Mouse (Mus musculus) retina, postnatal 7 days (tissue): Measurements from ENCODE around the gene Gm5862.
"Not testable (repeated sequence)": the region's sequence is repeated elsewhere in the genome, so short reads cannot be mapped to it uniquely, and the experiment has no call there.

ENCODE experiments used
- DNase-seq: peaks from one replicate; pipeline ENCODE4 v3.0.0-alpha.2; 2012; ENCODE audit warnings: low read depth, low spot score

Gm5862 gene

DNA sequence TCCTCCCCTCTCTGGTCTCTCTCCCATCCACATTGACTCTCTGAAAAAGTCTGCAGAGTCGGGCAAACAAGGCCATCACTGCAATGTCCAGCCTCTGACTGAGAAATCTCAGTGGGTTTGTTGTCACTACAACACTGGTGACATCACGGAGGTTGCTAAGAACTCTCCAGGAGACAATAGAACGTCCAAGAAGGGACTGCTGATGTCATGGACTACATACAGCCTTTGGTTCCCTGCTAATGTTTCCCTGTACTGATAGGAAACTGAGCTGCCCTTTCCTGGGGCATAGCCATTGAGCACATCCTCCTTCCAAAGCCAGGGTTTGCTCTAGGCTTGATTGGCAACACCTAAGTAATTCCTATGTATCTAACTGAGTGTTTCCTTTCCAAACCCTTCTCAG, at the start of gene Gm5862:
Gene Gm5862, minus strand, starts transcription at position 101 of the 400 bp plus-strand sequence.
- not testable (repeated sequence) for DNase-seq

DNA sequence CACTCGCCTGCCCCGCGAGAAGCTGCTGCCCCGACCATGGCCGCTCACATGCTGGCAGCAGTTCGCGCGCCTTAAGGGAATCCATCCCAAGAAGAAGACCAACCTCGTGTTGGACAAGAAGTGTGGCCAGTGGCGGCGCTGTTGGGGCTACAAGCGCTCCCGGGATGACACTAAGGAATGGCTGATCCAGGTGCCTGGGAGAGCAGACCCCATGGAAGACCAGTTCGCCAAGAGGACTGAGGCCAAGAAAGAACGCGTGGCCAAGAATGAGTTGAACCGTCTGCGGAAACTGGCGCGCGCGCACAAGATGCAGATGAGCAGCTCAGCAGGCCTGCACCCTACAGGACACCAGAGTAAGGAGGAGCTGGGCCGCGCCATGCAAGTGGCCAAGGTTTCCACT, 48.0 kb upstream of the Gm5862 start:
- no peak for DNase-seq

DNA sequence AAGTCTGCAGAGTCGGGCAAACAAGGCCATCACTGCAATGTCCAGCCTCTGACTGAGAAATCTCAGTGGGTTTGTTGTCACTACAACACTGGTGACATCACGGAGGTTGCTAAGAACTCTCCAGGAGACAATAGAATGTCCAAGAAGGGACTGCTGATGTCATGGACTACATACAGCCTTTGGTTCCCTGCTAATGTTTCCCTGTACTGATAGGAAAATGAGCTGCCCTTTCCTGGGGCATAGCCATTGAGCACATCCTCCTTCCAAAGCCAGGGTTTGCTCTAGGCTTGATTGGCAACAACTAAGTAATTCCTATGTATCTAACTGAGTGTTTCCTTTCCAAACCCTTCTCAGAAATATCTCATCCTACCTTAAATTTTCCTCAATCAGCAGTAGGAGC, 35.8 kb upstream of the Gm5862 start, which contains the start of gene Gm7347:
Gene Gm7347, minus strand, starts transcription at position 101 of the 400 bp plus-strand sequence.
- not testable (repeated sequence) for DNase-seq

DNA sequence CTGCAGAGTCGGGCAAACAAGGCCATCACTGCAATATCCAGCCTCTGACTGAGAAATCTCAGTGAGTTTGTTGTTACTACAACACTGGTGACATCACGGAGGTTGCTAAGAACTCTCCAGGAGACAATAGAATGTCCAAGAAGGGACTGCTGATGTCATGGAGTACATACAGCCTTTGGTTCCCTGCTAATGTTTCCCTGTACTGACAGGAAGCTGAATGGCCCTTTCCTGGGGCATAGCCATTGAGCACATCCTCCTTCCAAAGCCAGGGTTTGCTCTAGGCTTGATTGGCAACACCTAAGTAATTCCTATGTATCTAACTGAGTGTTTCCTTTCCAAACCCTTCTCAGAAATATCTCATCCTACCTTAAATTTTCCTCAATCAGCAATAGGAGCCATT, 16.7 kb upstream of the Gm5862 start, which contains the start of gene Speer4a:
Gene Speer4a, minus strand, starts transcription at position 101 of the 400 bp plus-strand sequence.
- not testable (repeated sequence) for DNase-seq

DNA sequence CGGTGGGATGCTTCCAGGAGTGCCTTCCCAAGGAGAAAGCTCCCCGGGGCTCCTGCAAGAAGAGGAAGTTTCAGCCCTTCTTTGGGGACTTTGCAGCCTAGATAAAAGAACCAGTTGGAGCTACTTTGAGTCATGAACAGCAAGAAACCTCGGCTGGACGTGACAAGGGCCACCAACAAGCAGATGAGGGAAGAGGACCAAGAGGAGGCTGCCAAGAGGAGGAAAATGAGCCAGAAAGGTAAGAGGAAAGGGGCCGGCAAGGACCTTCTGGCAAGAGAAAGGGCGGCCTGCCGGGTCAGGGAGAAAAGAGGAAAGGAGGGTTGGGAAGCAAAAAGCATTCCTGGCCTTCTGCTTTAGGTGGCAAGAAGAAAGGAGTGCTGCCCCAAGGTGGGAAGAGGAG, 15.0 kb downstream of the Gm5862 start:
- DNase-seq = not testable (repeated sequence)

DNA sequence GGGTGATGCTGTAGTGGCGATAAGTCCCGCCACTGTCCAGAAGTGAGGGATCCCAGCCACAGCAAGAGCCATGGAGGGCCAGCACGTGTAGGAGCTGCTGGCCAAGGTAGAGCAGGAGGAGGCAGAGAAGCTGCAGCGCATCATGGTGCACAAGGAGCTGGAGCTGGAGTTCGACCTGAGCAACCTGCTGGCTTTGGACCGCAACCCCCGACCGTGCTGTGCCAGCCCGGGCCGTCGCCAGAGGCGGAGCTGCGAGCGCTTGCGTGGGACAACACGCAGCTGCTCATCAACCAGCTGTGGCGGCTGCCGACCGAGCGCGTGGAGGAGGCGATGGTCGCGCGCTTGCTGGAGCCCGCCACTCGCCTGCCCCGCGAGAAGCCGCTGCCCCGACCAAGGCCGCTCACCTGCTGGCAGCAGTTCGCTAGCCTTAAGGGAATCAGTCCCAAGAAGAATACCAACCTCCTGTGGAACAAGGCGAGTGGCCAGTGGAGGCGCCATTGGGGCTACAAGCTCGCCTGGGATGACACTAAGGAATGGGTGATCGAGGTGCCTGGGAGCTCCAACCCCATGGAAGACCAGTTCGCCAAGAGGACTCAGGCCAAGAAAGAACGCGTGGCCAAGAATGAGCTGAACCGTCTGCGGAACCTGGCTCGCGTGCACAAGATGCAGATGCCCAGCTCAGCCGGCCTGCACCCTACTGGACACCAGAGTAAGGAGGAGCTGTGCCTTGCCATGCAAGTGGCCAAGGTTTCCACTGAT, 15.6 kb downstream of the Gm5862 start:
- not testable (repeated sequence) for DNase-seq

DNA sequence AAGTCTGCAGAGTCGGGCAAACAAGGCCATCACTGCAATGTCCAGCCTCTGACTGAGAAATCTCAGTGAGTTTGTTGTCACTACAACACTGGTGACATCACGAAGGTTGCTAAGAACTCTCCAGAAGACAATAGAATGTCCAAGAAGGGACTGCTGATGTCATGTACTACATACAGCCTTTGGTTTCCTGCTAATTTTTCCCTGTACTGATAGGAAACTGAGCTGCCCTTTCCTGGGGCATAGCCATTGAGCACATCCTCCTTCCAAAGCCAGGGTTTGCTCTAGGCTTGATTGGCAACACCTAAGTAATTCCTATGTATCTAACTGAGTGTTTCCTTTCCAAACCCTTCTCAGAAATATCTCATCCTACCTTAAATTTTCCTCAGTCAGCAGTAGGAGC, 18.0 kb downstream of the Gm5862 start, which contains the start of gene Gm1979:
Gene Gm1979, minus strand, starts transcription at position 101 of the 400 bp plus-strand sequence.
- not testable (repeated sequence) for DNase-seq

DNA sequence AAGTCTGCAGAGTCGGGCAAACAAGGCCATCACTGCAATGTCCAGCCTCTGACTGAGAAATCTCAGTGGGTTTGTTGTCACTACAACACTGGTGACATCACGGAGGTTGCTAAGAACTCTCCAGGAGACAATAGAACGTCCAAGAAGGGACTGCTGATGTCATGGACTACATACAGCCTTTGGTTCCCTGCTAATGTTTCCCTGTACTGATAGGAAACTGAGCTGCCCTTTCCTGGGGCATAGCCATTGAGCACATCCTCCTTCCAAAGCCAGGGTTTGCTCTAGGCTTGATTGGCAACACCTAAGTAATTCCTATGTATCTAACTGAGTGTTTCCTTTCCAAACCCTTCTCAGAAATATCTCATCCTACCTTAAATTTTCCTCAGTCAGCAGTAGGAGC, 34.2 kb downstream of the Gm5862 start, which contains the start of gene Gm21698:
Gene Gm21698, minus strand, starts transcription at position 101 of the 400 bp plus-strand sequence.
- not testable (repeated sequence) for DNase-seq

DNA sequence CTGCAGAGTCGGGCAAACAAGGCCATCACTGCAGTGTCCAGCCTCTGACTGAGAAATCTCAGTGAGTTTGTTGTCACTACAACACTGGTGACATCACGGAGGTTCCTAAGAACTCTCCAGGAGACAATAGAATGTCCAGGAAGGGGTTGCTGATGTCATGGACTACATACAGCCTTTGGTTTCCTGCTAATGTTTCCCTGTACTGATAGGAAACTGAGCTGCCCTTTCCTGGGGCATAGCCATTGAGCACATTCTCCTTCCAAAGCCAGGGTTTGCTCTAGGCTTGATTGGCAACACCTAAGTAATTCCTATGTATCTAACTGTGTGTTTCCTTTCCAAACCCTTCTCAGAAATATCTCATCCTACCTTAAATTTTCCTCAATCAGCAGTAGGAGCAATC, 50.2 kb downstream of the Gm5862 start, which contains the start of gene Gm21680:
Gene Gm21680, minus strand, starts transcription at position 101 of the 400 bp plus-strand sequence.
- DNase-seq = not testable (repeated sequence)
